Mouse (Mus musculus) adrenal gland, postnatal 36 days (tissue): Measurements from ENCODE around the gene Hint2. TPM values are rescaled to one million over a fixed set of nuclear protein-coding genes. Genes with fewer than 3 reads are reported as not detected.

Experiments
- DNase-seq, 2 experiments: peaks; one replicate each; pipeline ENCODE4 v3.0.0; 2021; ENCODE audit warnings: mixed read lengths in 1 of 2
- total RNA-seq, 2 experiments: library from RNA; stranded (reverse); gene quantifications; 2 replicates each; pipeline ENCODE4 v1.2.3; 2021

Hint2 gene
- total RNA-seq, 2 experiments from 2014 or later: 76.8 to 79.3 TPM

- DNase-seq: no peak
Measured at GRCm38 (mm10) chr4:43655656-43656338, 469 bp downstream of the Hint2 start.

GRCm38 (mm10) chr4:43653161-43654015 lies 2.9 kb downstream of the Hint2 start, which contains the start of gene Spag8:
Gene Spag8, minus strand, starts transcription at chr4:43653594.
- peak; percentile 35 to 61 for DNase-seq

DNA sequence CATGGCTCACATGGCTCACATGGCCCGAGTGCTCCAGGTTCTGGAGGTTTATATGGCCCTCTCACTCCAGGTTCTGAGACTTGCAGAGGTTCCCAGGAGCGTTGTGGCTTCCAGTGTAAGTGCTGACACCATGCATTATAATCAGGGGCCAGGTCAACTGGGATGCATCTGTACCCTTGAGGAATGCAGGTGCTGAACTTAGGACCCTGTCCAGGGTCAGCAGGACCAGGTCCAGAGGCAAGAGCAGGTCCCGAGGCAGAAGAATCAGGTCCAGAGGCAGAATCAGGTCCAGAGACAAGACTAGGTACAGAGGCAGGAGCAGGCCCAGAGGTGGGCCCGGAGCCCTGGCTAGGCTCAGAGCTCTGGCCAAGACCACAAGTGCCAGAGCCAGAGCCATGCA lies 3.5 kb downstream of the Hint2 start:
- DNase-seq: no peak

- DNase-seq: no peak
Measured at GRCm38 (mm10) chr4:43649783-43650182, 6.5 kb downstream of the Hint2 start.

DNA sequence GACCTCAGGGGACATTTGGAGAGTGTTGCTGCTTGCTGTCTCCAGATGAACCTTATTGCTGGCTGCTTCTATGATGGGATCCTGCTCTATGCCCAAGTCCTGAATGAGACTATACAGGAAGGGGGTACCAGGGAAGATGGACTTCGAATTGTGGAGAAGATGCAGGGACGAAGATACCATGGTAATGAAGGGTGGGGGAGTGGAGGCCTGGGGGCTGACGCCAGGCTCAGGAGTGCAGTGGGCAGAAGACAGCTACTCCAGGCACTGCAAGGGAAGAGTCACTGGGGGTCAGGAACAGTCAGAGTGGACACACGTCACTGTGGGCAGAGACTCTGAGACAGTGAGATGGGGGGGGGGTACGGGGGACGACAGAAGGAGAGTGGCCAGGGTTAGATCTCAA lies 15.8 kb downstream of the Hint2 start:
- DNase-seq: no peak

DNA sequence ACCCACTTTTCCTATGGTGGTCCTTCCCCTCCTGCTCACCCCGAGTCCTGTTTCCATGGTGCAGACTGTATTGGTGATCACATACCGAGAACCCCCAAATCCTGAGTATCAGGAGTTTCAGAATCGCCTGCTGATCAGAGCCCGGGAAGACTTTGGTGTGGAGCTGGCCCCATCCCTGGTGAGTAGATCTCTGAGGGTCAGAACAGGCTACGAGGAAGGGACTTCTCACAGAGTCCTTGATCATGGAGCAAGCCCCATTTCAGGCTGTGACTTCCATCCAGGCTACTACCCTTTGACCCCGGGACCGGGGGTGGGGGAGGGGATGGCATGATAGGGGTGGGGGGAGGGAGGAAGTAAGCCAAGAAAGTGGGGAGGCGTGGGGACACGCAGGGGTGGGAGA lies 16.2 kb downstream of the Hint2 start:
- DNase-seq: no peak

DNA sequence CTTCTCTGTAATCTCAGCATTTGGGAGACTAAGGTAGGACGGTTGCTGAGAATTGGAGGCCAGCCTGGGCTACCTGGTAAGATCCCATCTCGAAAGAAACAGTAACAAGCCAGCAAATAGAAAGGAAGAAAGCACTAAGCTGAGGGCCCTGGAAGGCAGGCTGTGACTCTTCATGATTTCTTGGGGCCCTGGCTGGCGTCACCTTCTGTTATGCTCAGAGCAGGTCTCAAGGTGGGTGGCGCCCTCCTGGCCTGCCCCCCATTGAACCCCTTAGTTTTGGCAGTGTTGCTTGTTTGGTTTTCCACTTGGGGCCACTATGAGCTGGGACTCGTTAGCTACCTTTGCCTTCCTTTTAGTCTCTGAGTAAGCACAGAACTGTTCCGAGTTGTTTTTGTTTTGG lies 19.5 kb downstream of the Hint2 start:
- DNase-seq: no peak

GRCm38 (mm10) chr4:43634621-43635374 lies 21.5 kb downstream of the Hint2 start:
- DNase-seq: no peak

- DNase-seq: peak in 1 of 2 experiments; percentile 14
Measured at GRCm38 (mm10) chr4:43633736-43634135, 22.5 kb downstream of the Hint2 start.

DNA sequence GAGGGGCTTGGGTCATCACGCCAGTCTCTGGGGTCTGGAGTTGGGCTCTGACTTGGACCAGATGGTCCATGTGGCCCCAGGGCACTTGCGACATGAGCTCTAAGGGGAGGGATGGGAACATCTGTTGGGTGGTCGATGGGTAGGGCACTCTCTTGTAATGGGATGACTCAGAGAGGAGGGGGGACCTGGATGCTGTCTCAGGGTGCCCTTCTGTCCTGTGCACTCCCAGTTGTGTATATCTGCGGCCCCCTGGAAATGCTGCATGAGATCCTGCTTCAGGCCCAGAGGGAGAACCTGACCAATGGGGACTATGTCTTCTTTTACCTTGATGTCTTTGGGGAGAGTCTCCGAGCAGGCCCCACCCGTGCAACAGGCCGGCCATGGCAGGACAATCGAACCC lies 23.0 kb downstream of the Hint2 start:
- DNase-seq: no peak

- DNase-seq: peak in 1 of 2 experiments; percentile 23
Measured at GRCm38 (mm10) chr4:43631956-43632920, 24.0 kb downstream of the Hint2 start.

DNA sequence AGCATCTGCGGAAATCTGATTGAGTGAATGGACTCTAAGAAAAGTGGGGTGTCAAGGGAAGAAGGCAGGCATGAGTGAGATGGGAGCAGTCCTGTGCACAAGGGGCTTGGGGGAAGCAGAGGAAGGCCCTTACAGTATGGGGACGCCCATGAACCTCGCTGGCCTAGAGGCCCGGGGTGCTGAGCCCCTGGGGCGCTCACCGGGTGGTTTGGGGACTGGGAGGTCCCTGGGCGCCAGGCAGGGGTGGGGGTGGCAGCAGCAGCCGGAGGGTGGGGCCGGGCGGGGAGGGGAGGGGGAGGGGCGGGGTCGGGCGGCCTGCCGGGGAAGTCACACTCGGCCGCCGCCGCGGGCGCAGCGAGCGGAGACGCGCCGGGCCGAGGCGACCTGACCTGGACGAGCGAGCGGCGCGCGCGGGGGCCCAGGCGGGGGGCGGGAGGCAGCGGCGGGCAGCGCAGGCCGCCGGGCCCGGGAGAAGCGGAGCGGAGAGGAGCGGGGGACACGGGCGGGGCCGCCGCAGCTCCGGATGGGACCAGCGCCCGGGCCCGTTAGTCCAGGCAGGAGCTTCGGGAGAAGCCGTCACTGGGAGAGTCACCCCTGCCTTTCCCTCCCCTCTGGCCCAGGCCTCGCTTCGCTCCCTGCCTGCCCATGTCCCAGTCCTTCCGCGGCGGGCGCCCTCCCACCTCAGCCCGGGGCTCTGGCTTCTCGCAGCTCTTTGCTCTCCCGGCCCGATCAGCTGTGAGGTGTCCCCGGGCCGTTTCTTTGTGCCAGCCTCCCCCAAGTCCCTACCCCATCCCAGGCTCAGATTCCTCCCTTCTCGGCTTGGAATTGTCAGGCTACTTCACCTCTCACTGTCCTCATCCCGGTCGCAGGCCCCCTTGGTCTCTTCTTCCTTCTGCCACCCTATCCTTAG lies 25.0 kb downstream of the Hint2 start, which contains the start of gene Npr2:
TSS of gene Npr2 (plus strand) at position 890 of the 910 bp plus-strand sequence.
- peak; percentile 62 to 78 for DNase-seq

DNA sequence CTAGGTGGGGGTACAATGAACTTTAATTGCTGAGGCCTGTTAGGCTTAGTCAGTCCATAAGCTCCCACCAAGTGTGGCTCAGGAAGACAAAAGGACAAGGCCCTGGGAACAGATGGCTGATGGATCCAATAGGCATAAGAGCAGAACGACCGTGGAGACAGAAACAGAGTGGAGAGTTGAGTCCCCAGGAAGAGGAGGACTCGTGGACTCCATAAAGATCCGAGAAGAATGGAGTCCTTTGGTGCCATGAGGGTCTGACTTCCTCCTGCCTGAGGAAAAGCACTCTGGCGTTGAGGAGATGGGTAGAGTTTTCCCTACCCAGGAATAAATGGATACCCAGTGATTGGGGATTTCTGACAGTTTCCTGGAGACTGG lies 25.6 kb downstream of the Hint2 start:
- no peak for DNase-seq

GRCm38 (mm10) chr4:43630030-43630581 lies 26.2 kb downstream of the Hint2 start:
- DNase-seq: peak; percentile 62 to 85

DNA sequence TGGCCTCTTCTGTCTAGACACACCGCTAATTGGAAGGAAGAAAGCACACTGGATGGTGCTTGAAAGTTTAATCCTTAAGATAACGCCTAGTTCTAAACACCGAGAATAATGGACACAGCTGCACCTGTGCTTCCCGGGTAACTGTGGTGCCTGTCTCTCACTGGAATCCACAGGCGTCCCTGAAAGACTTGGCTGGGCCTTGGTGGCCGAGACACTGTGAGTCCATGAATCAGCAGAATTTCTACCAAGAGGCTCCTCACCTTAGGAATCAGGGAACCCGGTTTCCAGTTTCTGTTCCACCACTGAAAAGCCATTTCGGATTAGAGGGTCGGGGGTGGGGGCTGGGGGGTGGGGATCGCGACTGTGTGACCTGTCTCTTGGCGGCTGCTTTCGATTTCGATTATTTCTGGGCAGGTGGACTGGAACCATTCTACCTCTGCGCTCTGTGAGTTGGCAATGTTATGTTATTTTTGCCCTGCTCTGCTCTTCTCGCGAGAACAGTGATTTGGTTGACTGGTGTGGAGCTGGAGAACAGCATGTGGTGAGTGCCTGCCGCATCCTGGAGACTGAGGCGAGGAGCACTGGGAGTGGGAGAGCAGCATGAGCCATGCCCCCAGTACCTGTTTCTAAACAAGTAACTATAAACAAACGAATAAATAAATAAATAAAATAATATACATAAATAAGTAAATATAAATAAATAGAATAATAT lies 27.0 kb downstream of the Hint2 start:
- no peak for DNase-seq

DNA sequence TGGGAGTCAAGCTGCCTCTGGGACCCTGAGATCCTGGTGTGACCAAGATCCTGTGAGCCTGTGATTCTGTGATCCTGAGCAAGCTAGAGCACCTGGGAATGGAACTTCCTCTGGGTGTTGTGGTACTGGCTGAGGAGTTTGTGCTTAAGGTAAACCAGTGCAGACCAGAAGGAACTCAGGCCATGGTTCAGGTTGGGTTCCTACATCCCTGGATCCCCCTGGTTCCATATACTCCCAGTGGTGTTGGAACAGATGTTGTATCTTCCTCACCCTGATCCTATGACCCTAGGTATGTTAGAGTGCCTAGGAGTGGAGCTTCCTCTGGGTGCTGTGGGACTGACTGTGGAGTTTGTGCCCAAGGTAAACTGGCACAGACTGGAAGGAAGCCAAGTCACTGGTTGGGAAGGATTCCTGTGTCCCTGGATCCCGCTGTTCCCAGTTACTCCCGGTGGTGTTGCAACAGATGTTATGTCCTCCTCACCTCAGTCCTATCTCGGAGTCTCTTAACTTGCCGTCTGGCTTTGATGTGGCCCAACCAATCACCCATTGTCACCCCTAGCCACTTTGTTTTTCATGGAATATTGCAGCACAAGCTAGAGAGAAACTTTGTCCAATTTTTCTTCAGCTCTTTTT lies 36.0 kb downstream of the Hint2 start:
- peak in 1 of 2 experiments; percentile 53 for DNase-seq

- DNase-seq: peak in 1 of 2 experiments; percentile 37
Measured at GRCm38 (mm10) chr4:43613060-43613730, 43.1 kb downstream of the Hint2 start.

DNA sequence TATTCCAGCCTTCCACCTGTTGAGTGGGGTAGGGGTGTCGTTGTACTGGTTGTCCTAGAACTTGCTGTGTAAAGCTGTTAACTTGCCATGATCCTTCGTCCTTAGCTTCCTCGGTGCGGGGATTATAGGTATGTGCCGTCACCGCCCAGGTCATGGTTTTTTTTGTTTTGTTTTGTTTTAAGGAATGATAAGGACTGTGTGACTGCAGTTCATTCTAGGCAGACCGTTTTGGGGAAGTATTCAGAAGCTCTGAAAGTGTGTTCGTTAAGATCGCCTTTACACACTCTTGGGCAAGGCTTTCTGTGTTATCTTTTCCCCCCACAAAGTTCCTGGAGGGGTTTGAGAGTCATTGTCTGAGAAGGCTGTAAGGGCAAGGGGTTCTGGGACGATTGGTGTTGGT lies 43.7 kb downstream of the Hint2 start:
- no peak for DNase-seq
